Mouse (Mus musculus) granulocyte monocyte progenitor cell, adult 5-6 weeks (primary cell): ENCODE measurements around the gene Atrnl1. TPM values are rescaled to one million over a fixed set of nuclear protein-coding genes. Genes with fewer than 3 reads are reported as not detected.

Source experiments
- ATAC-seq: replicated peaks from 2 replicates; pipeline ENCODE4 v1.8.0; 2016; ENCODE audit warnings: mild to moderate bottlenecking, moderate TSS enrichment, inconsistent platforms; ENCODE audit not compliant: poor library complexity, severe bottlenecking
- total RNA-seq, 2 experiments: library from RNA; stranded (forward) in 1 of 2; stranded (reverse) in 1 of 2; fragments of 200-712, 200-1000 nt in 1 of 2; fragments of >200 nt in 1 of 2; fragmentation: Nextera tagmentation in 1 of 2; gene quantifications; 2 replicates each; pipeline ENCODE4 v1.2.3; 2014 to 2017

Gene Atrnl1
- total RNA-seq, 2 experiments from 2014 or later = 15.7 to 15.8 TPM

- ATAC-seq = no peak
Measured at GRCm38 (mm10) chr19:58060854-58061358, 450.1 kb downstream of the Atrnl1 start.

- ATAC-seq = no peak
Measured at GRCm38 (mm10) chr19:58061933-58062332, 451.1 kb downstream of the Atrnl1 start.

- ATAC-seq = no peak
Measured at GRCm38 (mm10) chr19:58063541-58063940, 452.7 kb downstream of the Atrnl1 start.

GRCm38 (mm10) chr19:58064116-58065000, 453.5 kb downstream of the Atrnl1 start:
- peak; percentile 33; the same call in 1 of the 2 replicates for ATAC-seq

- peak; percentile 70 for ATAC-seq
Measured at GRCm38 (mm10) chr19:58065001-58065314, 454.1 kb downstream of the Atrnl1 start.

- peak; percentile 44; the same call in 1 of the 2 replicates for ATAC-seq
Measured at GRCm38 (mm10) chr19:58065514-58065913, 454.7 kb downstream of the Atrnl1 start.

- ATAC-seq = no peak
Measured at GRCm38 (mm10) chr19:58068114-58068513, 457.3 kb downstream of the Atrnl1 start.

GRCm38 (mm10) chr19:58068958-58069357, 458.1 kb downstream of the Atrnl1 start:
- ATAC-seq = no peak

- no peak for ATAC-seq
Measured at GRCm38 (mm10) chr19:58072404-58072803, 461.6 kb downstream of the Atrnl1 start.

- ATAC-seq = peak; percentile 60
Measured at GRCm38 (mm10) chr19:58072846-58073245, 462.0 kb downstream of the Atrnl1 start.

GRCm38 (mm10) chr19:58075252-58075651, 464.4 kb downstream of the Atrnl1 start:
- ATAC-seq = no peak

GRCm38 (mm10) chr19:58076961-58077371, 466.1 kb downstream of the Atrnl1 start:
- no peak for ATAC-seq

- no peak for ATAC-seq
Measured at GRCm38 (mm10) chr19:58077529-58078070, 466.8 kb downstream of the Atrnl1 start.

- no peak for ATAC-seq
Measured at GRCm38 (mm10) chr19:58080168-58080567, 469.3 kb downstream of the Atrnl1 start.

GRCm38 (mm10) chr19:58082751-58083150, 471.9 kb downstream of the Atrnl1 start:
- no peak for ATAC-seq

- no peak for ATAC-seq
Measured at GRCm38 (mm10) chr19:58084826-58085225, 474.0 kb downstream of the Atrnl1 start.

- ATAC-seq = peak; percentile 40; the same call in 1 of the 2 replicates
Measured at GRCm38 (mm10) chr19:58086734-58087133, 475.9 kb downstream of the Atrnl1 start.

- no peak for ATAC-seq
Measured at GRCm38 (mm10) chr19:58087901-58088300, 477.1 kb downstream of the Atrnl1 start.

- ATAC-seq = no peak
Measured at GRCm38 (mm10) chr19:58088433-58088832, 477.6 kb downstream of the Atrnl1 start.

GRCm38 (mm10) chr19:58091911-58092310, 481.1 kb downstream of the Atrnl1 start:
- ATAC-seq = no peak

GRCm38 (mm10) chr19:58094781-58095543, 484.1 kb downstream of the Atrnl1 start:
- ATAC-seq = no peak
